Mouse (Mus musculus) large intestine, adult 2 months (tissue): ENCODE data around the gene Kbtbd6. TPM values are rescaled to one million over a fixed set of nuclear protein-coding genes. Genes with fewer than 3 reads are reported as not detected.
"Not testable (repeated sequence)": the region's sequence is repeated elsewhere in the genome, so short reads cannot be mapped to it uniquely, and the experiment has no call there.

Experiments
- DNase-seq: peaks from one replicate; pipeline ENCODE4 v3.0.0-alpha.2; 2012; ENCODE audit warnings: low read depth, low spot score
- WGBS: fragments of 180-500 bp; shearing (Covaris S2); methylation state at CpG from one replicate; pipeline ENCODE4 v1.1.7; 2018; 5-methylcytosine and 5-hydroxymethylcytosine counted together
- polyA plus RNA-seq: library from polyadenylated mRNA; depleted of rRNA; stranded (reverse); fragments of >200 nt; gene quantifications from 2 replicates; pipeline ENCODE4 v1.2.3, GENCODE M21; 2012; rRNA removed

Kbtbd6 gene
- 0.63 and 0.97 TPM in 2 replicates for polyA plus RNA-seq

DNA sequence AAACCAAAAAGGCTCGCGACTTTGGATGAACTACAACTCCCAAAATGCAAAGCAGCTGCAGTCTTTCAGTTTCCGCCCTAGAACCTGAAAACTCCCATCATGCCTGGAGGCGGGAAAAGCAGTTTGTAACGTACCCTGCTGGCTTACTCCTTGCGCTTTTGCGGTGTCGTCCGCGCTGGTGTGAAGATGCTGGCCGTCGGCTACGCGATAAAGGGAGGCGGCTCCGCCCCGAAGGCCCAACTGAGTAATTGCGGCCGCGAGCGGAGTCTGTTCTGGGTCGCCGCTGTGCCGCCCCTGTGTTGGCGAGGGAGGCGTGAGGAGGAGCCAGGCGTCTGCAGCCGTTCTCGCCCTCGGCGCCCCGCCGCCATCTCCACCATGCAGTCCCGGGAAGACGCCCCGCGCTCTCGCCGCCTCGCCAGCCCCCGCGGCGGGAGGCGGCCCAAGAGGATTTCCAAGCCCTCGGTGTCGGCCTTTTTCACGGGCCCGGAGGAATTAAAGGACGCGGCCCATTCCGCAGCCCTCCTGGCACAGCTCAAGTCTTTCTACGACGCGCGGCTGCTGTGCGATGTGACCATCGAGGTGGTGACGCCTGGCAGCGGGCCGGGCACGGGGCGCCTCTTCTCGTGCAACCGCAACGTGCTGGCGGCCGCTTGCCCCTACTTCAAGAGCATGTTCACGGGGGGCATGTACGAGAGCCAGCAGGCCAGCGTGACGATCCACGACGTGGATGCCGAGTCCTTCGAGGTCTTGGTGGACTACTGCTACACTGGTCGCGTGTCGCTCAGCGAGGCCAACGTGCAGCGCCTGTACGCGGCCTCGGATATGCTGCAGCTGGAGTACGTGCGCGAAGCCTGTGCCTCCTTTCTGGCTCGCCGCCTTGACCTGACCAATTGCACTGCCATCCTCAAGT lies at the start of gene Kbtbd6:
Gene Kbtbd6, plus strand, starts transcription at position 155 of the 910 bp plus-strand sequence.
- 21% methylated on average over 42 of the region's 89 CpGs for WGBS
- peak; percentile 75 for DNase-seq

DNA sequence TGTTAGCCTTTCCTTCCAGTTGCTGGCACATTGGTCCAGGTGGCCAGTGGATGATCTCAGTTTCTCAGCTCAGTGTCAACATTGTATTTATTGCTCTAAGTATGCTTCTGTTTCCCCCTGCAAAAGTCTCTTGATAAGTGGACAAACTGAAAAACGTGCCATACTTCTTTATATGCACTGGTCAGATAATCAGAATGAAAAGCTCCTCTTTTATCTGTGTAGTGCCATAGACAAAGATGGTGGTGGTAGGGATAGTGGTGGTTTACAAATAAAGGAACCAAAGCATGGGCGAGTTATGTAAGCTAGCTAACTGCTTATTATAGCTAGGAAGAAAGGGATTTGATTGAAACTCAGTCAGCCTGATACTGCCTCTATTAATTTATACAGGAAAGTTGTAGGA lies 44.0 kb upstream of the Kbtbd6 start:
- DNase-seq: no peak
- WGBS: 71% methylated on average over 2 of the region's 2 CpGs

DNA sequence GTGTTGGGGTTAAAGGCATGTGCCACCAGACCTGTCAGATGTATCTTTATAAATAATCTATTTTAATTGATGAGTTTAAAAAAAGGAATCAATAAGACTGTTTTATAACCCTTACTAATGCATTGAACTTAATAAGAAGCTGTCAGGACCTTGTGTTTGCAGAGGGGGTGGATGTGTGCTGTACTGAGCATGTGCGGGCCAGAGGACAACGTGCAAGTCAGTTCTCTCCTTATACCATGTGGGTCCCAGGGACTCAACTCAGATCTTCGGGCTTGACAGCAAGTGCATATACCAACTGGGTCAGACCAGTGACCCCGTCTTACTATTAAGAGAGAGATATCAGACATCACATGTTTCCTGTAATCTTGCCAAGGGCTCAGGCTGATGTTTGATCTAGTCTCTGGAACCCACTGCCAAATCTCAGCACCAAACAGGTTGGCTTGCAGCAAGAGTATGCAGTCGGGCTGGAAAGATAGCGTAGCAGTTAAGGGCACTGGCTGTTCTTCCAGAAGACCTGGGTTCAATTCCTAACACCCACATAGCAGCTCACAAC lies 42.3 kb upstream of the Kbtbd6 start:
- DNase-seq: no peak
- 87% methylated on average over 6 of the region's 6 CpGs for WGBS

DNA sequence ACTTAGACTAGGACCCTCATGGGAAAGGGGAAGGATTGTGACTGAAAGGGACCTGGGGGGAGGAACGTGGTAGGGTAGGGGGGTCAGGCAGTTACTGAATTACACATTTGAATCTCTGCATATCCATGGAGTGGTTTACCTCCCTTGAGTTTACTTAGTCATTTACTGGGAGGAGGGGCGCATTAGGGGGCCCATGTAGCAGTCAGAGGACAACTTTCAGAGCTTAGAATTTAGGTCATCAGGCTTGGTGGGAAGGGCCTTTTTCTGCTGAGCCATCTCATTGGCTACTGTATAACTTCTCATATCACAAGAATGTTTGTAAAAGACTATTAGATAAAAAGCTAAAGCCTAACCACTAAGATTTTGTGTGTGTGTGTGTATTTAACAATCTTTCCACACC lies 41.0 kb upstream of the Kbtbd6 start:
- no peak for DNase-seq
- WGBS: 76% methylated on average over 2 of the region's 2 CpGs

DNA sequence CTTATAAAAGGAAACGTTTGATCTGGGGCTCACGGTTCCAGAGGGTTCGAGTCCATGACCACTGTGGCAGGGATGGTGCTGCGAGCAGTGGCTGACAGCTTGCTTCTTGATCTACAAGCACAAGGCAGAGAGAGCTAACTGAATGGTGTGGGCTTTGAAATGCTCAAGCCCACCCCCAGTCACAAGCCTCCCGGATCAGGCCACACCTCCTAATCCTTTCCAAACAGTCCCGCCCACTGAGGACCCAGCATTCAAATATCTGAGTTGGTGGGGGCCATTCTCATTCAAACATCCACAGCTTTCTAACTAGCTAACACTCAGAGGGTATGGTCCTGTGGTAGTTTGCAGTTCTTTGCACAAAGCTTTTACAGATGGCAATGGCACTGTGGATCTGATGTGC lies 38.5 kb upstream of the Kbtbd6 start:
- 95% methylated on average over 6 of the region's 6 CpGs for WGBS
- no peak for DNase-seq

DNA sequence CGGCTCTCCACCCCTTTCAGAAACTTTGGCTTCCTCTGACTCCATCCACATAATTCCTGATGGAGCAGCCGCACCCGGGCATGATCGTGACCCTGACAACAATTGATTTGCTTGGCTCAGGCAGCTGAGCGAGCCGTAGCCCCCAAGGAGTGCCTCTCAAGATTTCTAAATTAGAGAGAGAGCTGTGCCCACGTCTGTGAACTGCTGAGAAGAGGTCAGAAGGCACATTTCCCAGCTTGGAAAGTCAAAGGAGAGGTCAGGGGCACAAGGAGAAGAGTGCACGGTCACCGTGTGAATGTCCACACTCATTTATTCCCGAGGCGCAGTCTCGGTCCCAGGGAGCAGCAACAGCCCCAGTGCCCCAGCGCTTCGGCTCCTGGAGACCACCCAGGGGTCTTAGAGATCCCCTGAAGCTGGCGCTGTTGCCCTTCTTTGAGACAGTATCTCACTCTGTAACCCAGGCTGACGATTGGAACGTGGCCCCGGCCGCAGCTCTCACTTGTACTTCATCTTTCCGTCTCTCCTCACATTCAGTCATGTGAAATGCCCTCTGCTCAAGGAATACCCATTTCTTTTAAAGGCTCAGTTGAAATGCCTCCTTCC lies 31.5 kb upstream of the Kbtbd6 start:
- WGBS: 81% methylated on average over 20 of the region's 20 CpGs
- DNase-seq: no peak

DNA sequence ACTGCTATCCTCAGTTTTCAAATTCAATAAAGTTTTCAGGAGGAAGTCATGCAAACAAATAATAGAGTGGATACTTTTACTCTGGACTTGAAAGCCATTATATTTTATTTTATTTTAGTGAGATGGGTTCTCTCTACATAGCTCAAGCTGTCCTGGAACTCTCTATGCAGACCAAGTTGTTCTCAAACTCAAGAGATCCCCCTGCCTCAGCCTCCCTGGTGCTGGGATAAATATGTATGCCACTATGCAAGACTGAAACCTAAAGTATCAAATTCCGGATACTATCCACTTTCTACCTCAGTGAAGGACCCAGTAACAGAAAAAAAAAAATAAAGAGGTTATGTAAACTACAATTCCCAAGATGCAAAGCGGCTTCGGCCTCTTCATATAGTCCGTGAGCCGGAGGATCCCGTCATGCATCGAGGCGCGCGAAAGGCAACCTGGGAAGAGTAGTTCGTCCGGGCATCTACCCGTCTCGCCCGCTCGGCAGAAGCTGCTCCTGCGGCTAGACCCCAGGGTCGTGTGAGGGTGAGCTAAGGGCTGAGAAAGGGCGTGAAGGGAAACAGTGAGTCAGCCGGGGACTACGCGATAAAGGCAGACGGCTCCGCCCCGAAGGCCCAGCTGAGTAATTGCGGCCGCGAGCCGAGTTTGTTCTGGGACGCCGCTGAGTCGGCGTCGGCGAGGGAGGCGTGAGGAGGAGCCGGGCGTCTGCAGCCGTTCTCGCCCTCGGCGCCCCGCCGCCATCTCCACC lies 25.5 kb upstream of the Kbtbd6 start, which contains the start of gene Kbtbd7:
Gene Kbtbd7, plus strand, starts transcription at position 533 of the 751 bp plus-strand sequence.
- under 1% methylated on average over 44 of the region's 44 CpGs for WGBS
- peak; percentile 89 for DNase-seq

DNA sequence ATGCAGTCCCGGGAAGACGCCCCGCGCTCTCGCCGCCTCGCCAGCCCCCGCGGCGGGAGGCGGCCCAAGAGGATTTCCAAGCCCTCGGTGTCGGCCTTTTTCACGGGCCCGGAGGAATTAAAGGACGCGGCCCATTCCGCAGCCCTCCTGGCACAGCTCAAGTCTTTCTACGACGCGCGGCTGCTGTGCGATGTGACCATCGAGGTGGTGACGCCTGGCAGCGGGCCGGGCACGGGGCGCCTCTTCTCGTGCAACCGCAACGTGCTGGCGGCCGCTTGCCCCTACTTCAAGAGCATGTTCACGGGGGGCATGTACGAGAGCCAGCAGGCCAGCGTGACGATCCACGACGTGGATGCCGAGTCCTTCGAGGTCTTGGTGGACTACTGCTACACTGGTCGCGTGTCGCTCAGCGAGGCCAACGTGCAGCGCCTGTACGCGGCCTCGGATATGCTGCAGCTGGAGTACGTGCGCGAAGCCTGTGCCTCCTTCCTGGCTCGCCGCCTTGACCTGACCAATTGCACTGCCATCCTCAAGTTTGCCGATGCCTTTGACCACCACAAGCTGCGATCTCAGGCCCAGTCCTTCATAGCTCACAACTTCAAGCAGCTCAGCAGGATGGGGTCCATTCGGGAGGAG lies 24.8 kb upstream of the Kbtbd6 start:
- DNase-seq: not testable (repeated sequence)

DNA sequence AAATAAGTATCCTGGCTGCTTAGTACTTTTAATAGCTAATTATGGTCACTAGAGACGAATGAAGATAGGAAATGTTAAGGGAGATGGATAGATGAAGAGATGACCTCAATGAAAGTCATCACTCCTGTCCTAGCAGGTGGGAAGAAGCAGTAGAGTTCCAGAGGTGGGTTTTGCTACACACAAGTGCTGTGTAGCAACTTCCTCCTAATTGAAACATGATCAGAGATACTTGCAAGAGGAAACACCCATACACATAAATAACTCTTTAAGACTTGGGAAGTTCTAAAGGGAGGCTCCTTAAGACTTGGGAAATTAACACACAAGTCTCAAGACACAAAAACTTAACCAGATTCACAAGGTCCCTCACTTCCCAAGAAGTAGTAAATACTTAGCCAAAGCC lies 17.6 kb upstream of the Kbtbd6 start:
- WGBS: 85% methylated on average over 1 of the region's 1 CpGs
- no peak for DNase-seq

More for the DNA sequence above, 24.8 kb upstream of the Kbtbd6 start:
- 67% methylated on average over 13 of the region's 59 CpGs for WGBS

DNA sequence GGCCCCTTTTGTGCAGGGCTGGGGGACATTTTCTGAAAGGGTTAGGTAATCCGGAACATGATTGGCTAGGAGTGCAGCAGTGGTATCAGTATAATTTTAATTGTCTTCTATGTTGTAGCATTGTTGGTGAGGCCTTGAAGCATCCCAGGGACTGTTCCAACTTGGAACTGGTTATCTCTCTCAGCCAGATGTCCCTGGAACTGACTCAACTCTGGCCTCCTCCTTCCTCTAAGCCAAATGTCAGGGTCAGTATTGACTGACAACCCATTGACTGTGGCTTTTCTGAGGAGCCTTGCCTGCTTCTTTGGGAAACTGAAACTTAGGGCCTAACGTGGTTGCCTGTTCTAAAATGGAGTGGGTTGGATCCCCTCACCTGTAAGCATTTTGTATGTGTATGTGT lies 11.0 kb upstream of the Kbtbd6 start:
- 84% methylated on average over 2 of the region's 2 CpGs for WGBS
- no peak for DNase-seq

DNA sequence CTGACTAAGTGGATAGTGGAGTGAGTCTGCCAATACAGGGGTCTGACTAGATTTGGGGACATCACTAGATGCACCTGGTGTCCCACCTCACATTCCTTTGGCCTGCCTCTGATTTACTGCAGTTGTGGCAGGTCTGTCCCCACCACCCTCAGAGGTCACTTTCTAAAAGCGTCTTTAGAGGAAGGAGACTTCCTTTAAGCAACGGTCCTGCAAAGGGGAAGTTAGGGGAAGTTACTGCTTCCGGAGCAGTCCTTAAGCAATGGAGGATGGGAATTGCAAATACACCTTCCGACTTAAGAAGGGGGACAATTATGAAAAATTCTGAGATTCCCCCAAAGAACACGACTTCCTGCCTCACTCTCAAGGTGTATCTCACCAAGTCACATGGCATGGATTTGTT lies 10.2 kb upstream of the Kbtbd6 start:
- WGBS: 75% methylated on average over 5 of the region's 5 CpGs
- no peak for DNase-seq

DNA sequence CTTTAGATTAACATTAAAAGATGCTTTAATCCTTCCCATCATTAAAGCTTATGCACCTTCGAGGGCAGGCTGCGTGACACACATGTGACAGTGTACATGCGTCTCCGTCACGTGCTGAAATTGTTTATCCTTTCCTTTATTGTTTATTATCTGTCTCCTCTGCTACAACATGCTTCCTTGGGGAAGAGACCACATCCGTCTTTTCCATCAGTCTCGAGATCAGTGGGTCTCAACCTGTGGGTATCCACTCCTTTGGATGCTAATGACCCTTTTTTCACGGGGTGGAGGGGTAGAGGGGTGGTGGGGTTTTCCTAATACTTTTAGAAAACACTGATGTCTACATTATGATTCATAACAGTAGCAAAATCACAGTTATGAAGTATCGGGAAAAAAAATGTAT lies 7.0 kb upstream of the Kbtbd6 start:
- no peak for DNase-seq
- WGBS: 81% methylated on average over 9 of the region's 9 CpGs

DNA sequence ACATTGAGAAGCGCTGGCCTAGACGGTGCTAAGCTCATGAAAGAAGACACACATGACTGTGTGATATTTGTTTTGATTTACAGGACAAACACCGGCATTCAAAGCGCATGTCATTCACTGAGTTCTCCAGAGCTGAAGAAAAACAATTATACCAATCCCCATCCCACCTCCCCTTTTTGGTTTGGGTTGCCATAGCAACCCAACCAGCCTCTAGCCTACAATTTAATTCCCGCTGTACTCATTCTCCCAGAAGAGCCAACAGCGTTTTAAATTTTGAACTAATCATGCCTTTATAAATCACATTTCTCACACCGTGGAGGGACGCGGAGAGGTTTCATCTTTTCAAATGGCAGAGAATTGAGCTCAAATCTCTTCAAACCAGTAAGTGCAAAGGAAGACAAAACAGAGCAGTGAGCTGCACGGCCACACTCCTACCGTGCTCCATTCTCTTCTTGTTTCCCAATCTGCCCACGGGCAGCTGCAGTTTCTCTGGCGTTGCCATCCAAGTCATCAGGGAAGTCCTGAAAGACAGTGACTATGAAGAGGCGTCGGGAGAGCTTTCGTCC lies 6.5 kb upstream of the Kbtbd6 start:
- WGBS: 82% methylated on average over 16 of the region's 16 CpGs
- DNase-seq: no peak

DNA sequence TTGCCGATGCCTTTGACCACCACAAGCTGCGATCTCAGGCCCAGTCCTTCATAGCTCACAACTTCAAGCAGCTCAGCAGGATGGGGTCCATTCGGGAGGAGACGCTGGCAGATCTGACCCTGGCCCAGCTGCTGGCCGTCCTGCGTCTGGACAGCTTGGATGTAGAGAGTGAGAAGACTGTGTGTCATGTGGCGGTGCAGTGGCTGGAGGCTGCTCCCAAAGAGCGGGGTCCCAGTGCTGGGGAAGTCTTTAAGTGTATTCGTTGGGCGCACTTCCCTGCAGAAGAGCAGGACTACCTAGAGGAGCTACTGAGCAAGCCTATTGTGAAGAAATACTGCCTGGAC lies 928 bp downstream of the Kbtbd6 start:
- DNase-seq: not testable (repeated sequence)
- WGBS: 93% methylated on average over 8 of the region's 10 CpGs

DNA sequence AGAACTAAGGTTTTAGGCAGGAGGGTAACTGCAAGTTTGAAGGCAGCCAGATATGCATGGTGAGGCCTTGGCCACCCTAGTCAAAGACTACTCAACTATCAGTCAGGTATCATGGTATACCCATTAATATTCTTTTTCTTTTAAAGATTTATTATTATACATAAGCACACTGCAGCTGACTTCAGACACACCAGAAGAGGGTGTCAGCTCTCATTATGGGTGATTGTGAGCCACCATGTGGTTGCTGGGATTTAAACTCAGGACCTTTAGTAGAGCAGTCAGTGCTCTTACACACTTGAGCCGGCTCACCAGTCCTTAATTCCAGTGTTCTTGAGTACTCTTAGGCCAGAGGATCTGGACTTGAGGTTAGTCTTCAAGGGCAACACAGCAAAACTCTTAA lies 8.8 kb downstream of the Kbtbd6 start:
- 88% methylated on average over 1 of the region's 1 CpGs for whole genome bisulfite sequencing

DNA sequence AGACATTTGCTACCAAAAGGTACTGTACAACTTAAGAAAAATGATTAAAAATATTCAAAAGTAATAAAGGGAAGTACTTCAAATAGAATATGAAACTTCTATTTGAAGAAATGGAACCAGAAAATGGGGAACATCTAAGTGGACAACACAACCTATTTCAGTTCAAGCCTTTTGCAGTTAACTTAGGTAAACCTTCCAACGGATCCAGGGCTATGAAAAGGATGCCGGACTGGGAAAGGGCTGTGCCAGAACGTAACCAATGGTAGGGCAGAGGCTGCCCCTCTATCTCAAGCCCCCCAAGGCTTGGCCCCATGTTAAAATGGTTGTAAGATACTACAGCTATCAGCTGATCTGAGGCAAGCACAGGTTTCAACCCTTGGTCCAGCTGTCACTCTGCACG lies 9.4 kb downstream of the Kbtbd6 start:
- 87% methylated on average over 4 of the region's 4 CpGs for WGBS
- DNase-seq: no peak

More for the DNA sequence above, 8.8 kb downstream of the Kbtbd6 start:
- no peak for DNase-seq

DNA sequence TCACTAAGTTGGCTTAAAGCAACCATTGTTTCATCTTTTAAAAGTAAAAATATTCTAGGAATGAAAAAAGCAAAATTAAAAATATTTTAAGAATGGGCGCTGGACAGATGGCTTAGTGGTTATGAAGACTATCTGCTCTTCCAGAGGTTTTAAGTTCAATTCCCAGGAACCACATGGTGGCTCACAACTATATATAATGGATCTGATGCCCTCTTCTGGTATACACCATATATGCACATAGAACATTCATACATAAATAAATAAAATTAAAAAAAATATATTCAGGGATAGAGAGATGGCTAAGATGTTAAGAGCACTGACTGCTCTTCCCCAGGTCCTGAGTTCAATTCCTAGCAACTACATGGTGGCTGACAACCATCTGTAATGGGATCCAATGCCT lies 14.0 kb downstream of the Kbtbd6 start:
- no peak for DNase-seq
- WGBS: 90% methylated on average over 1 of the region's 1 CpGs

DNA sequence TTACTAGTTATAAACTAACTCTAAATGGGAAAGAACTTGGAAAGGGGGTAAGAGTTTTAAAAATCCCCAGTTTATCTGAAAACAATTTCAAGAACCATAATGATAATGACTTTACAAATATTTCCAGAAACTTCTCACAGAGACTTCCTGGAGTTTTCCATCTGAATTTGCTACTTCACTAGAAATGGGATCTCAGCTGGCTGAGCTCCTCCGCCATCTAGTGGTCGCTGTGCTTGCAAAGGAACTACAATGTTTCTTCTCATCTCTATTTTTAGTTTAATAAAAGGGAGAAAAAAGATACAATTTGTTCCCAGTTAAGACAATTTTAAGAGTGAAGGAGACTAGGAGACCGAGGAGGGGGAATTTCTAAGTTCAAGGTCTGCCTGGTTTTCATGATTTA lies 16.0 kb downstream of the Kbtbd6 start:
- 18% methylated on average over 3 of the region's 3 CpGs for WGBS
- no peak for DNase-seq

DNA sequence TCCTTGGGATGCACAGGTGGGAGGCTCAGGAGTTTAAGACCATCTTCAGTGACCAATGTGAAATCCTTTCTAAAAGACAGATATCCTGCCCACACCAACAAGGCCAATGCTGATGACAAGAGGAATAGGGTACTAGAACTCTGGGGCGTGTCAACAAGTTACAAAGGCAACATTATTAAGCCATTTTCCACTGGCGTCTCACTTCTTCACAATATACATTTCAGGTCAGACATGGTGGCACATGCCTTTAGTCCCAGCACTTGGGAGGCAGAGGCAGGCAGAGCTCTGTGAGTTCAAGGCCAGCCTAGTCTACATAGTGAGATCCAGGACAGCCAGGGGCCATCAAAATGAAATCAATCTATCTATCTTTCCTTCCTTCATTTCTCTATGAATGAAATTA lies 21.7 kb downstream of the Kbtbd6 start:
- DNase-seq: no peak
- WGBS: 79% methylated on average over 2 of the region's 2 CpGs
